Mouse (Mus musculus) cerebellum, adult 9-10 months (tissue): ENCODE measurements at regions not wholly inside any gene's neighbourhood (a gene's known extent, or its start where the extent isn't known, plus 50 kb on each side); places are given as distances from the start of the nearest gene placed in this dataset.
A peak's percentile ranks its signal among the peaks of the same experiment; 100 is the strongest.
"Not testable (repeated sequence)": the region's sequence is repeated elsewhere in the genome, so short reads cannot be mapped to it uniquely, and the experiment has no call there.

Source experiments
- DNase-seq: peaks from one replicate; pipeline ENCODE4 v3.0.0; 2022

DNA sequence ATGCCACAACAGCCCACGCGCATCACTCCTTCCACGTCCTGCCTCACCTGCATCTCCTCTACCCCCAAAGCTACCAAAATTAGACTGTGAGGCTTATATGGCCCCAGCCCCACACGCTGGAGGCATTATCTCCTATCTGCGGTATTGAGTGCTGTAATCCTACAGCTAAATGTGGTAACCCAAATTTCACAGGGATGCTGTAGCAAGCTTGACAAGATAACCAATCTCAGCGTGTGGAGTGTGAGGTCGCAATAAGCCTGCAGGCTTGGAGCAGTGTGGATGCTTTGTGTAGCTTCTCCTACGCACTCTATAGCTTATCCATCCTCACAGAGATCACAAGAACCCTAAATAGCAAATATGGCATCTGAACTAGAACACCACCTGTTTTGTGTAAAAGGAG is 251.2 kb upstream of the Kcnh8 start:
- DNase-seq: no peak

DNA sequence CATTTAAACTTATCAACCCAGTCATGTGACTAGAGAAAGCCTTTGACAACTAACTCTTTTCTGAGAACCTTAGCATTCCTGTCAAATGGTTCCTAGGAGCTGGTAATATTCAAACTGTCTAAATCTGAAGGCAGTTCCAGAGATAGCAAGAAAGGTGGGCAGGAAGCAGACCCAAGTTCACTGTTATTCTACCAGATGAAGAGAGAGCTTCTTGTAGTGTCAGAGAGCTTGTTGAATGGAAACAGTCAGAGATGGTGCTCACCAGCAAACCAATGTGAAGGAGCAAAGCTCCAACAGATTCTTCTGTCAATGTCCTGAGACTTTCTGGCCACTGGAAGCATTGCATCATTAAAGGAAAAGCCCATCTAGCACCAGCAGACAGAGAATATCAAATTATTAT is 251.8 kb upstream of the Kcnh8 start:
- no peak for DNase-seq

DNA sequence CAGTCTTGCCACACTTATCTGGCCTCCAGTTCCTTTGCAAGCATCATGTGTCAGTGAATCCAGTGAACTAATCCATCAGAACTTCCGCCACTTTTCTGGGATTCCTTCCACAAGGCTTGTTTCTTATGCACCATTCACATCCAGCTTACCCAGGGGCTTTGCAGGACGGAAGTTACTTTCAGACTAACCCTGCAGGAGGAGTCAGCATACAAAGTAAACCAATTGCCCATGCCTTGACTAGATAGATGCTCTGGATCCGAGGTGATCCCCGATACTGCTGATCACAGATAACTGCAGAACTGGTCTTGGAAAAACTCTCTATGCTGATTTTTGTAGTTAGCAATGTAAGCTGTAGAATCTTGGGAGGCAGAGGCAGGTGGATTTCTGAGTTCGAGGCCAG is 252.6 kb upstream of the Kcnh8 start:
- DNase-seq: no peak

DNA sequence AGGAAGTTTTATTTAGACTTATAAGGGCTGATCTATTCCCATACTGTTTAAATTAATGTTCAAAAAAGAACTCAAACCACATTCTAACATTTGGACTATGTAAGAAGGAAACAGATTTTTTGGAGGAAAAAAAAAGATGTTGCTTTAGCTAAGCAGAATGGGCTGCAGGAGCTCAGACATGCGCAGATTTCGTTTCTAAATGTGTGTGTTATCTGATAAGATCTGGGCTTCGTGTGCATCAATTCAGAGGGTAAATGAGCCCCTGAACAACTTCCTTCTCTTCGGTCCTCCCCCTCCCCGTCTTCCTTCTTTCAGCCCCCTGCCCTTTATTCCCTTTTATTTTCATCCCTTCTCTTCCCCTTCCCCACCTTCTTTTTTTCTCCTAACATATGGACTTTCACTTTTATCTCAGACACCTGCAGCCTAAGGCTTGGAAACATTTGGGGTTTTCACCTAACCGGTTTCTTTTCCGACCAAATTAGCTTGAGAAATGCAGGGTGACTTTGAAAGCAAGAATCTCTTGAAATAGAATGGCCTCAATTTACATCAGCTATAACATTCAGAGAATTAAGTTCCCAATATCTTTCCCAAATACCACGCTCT is 253.9 kb upstream of the Kcnh8 start:
- no peak for DNase-seq

DNA sequence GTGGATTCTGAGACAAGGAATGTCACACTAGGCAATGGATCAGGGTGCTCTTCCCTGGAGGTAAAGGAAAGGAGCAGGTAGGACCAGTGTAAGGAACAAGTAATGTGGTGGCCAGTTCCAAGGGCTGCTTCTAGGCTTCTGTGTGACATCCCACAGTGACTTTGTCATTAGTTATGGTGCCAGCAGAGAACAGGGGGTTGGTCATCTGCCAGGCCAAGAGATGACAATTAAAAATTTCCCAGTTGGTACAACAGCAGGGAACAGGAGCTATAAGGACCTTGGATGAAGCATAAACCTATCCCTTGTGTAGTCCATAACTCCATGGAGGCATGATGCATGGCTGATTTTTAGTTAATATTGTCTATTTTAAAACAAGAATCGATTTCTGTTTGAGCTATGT is 281.9 kb upstream of the Kcnh8 start:
- DNase-seq: peak; percentile 26

DNA sequence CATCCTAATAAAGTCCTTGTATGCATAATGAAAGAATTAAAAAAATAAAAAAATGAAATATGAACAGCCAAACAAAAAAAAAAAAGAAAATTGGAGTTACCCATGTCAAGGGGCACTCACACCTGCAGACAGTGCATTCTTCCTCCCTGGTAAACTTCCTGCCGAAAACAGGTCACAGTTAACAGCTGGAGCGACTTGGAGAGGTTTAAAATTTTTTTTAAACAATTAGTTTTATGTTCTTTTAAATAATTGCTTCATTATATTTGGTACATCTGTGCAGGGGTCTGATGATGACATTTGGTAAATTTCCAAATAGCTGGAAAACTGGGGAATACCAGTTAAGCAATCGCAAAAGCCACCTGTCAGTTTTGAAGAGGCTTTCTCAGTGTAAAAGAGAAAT is 285.5 kb upstream of the Kcnh8 start:
- no peak for DNase-seq

DNA sequence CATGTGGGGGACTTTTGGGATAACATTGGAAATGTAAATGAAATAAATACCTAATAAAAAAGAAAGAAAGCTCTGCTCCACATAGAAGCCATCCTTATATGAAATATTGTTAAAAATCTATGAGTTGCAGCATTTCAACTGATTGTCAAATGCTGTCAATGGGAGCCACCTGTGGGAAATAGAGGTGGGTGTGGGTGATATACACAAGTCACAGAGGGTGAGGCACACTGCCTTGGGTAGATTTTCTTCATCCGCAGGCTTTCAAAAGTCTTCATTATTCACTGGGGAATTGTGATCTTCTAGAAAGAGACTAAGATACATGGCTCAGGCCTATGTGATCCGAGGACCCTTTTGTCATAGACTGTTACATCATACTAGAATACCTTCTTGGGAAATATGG is 286.6 kb upstream of the Kcnh8 start:
- no peak for DNase-seq

DNA sequence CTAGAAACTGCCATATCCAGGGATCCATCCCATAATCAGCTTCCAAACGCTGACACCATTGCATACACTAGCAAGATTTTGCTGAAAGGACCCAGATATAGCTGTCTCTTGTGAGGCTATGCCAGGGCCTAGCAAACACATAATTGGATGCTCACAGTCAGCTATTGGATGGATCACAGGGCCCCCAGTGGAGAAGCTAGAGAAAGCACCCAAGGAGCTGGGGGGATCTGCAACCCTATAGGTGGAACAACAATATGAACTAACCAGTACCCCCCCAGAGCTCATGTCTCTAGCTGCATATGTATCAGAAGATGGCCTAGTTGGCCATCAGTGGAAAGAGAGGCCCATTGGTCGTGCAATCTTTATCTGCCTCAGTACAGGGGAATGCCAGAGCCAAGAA is 287.1 kb upstream of the Kcnh8 start:
- DNase-seq: not testable (repeated sequence)

DNA sequence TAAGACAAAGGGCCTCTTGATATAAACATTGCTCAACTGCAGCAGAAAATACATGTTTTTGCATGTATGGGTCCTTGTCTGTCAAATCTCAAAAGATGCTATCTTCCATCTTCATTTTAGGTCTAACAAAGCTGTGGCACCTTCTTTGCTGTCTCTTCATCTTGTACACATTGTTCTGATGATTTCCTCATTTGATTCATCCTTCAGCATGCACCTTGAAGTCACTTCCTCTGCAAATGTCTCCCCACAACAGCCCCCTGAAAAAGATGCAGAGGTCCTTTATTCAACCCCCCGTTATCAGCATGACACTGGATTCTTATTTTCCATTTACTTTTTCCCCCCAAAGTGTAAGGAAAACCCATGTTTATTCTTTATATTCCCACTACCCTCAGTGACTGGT is 290.5 kb upstream of the Kcnh8 start:
- DNase-seq: no peak

DNA sequence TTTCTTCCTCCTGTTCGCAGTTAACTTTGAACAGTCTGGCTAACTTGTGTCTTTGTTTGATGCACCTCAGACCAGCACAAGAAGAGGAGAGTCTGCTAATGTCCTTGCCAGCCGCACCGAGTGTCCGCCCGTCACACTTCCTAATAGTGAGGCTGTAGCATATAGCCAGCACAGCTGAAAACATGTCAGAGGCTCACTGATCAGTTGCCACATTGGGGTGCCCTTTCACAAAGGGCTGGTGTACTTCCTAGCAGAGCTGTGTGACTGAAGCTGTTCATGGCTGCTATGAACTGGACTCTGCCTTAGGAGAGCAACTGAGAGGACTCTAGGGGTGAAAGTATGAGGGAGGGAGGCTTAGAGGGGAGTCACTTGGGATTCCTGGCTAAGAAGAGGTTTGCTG is 293.7 kb upstream of the Kcnh8 start:
- DNase-seq: no peak

DNA sequence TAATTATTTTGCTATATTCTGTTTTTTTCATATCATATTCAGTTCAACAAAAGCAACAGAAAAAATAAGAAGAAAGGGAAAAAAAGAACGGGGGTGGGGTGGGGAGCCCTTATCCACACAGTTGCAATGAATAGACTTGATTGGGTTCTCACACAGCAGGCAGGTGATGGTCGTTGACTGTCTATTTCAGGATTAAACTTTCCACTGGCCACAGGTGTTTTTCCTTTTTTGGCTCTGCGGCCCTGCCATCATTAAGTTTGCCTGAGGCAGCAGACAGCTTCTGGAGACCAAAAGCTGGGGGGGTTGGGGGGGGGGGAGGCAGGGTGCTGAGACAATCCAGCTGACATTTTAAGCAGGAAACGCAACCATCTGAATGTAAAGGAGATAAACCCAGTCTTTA is 298.4 kb upstream of the Kcnh8 start:
- no peak for DNase-seq

DNA sequence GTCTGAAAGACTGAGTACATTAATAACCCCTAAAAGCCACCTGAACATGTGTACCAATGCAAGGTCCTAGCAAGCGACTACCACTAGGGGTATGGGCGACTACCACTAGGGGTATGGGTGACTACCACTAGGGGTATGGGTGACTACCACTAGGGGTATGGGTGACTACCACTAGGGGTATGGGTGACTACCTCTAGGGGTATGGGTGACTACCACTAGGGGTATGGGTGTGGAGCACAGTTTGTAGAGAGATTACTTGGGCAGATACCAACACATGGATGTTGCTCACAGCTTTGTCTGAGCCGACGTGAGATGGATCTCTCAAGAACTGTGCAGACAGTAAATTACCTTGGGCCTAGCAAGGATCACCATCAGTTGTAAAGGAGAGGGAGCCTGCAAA is 299.2 kb upstream of the Kcnh8 start:
- no peak for DNase-seq

DNA sequence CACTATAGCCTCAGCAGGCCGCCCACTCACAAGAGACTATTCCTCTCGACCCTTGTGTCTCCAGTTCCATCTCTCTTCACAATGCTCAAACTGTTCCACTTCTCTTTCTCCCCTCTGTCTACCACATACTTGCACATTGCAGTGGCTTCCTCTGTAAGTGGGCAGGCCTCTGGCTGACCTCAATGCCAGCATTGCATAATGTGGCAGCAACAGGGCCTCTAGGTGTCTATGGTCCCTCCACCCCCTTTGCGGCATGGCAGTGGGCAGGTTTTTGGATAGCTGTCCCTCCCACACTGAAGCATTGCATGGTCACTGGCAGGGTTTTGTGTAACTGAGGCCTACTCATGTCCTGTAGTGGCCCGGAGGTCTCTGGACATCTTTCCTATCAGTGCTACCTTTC is 302.7 kb upstream of the Kcnh8 start:
- no peak for DNase-seq

DNA sequence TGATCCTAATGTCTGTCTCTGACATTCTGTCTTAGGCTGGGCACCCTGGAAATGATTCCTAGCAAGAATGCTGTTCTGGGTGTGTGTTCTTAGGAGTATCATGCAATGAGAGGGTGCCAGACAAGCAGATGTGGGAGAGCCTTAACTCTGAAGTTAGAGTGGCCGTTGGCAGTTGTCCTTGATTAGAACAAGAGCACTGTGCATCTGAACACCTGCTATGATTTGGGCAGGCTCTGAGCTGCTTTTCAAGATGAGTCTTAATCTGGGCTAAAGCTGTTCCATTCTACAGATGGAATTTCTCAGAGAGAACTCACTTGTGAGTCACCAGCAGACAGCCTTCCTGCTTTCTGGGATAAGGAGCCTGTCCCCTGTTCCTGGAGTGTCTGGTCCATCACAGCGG is 317.1 kb upstream of the Kcnh8 start:
- no peak for DNase-seq

DNA sequence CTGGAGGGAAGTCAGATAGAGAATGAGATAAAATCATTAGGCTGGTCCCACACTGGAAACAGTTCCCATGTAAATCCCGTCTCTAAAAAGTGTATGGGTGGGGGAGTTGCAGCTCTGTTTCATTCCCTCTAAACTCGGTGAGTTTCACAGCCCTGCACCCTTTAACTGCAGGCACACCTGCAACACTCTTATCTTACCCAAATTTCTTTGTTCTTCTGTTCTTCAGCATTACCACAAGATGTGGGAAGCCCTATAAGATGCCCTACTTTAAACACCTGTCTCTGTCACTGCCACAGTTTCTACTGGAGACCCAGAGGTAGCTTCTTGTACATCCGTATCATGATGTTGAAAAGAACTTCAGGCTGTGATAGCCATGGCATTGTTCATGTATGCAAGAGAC is 320.2 kb upstream of the Kcnh8 start:
- no peak for DNase-seq

DNA sequence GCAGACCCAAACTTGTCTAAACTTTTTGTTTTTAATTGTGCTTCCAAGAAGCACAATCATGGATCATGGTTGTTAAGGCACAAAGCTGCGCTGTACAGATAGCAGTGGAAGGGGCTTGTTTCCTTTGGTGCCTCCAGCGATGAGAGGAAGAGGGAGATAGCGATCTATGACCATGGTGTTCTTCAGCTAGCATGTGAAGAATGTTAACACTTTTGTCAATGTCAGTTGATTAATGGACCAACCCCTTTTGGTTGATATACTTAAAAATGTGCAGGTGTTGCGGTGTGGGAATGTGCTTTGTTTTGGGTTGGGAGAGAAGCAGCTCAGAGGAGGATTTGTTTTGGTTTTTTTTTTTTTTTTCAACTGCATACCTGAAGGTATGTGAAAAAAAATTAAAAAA is 324.0 kb upstream of the Kcnh8 start:
- no peak for DNase-seq

DNA sequence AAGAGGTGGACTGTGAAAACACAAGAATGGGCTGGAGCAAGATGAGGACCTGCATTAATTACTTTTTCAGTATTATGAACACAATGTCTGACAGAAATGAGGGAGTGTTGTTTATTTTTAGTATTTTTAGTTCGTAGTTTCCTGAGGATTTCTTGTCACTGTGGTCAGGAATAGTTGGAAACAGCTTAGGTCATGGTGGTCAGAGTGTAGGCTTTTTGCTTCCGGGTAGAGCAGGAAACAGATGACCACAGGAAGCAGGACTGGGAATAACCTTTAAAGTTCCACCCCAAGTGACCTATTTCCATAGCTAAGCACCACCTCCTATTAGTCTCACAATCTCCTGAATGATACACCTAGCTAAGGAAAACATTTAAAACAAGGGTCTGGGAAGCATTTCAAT is 333.7 kb upstream of the Kcnh8 start:
- DNase-seq: no peak

DNA sequence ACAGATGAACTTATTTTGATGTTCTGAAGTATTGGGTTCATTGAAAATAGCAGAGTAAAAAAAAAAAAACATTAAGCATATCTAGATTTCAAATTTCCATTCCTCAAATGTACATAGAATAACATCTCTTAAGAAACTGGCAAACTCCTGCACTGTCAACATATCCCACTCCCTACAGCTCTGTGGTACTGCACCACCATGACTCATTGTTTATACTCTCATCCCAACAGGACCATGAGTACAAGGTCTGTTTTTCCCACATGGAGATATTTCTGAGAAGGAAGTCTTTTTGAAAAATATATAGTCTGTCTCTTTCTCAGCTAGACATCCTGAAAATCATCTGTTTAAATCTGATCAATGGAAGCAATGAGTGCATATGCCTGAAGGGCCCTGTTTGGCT is 351.2 kb upstream of the Kcnh8 start:
- no peak for DNase-seq

DNA sequence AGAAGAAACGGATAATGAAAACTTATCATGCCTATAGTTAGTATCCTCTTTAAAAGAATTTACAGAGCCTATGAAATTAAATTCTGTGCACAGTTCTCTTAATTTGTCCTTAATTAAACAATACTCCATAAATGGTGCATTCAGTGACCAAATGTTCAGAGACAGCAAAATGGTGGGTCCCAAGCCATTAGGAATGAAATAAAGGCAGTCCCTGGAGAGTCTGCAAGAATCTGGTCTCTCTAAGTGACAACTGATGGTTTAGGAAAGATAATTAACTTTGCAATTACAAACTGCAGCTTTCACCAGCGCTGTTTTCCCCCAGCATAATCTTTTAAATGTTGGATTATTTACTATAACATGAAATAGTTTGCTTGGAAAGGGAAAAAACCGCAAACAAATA is 376.9 kb upstream of the Kcnh8 start:
- DNase-seq: no peak

DNA sequence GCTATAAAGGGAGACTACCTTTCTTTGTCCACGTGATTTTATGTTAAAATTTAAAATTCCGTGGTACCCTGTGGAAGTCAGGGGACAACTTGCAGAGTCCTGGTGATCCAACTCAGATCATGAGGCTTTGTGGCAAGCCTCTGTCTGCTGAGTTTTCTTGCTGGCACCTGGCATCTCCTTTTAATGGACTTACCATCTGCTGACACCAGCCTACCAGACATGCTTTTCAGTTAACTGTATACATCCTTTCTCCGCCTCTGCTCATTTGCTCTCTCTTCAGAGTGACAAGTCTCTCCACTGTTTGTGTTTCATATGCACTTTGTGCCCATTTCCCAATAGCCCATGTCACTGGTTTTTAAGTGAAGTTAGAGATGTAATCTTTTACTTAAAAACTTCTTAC is 382.1 kb upstream of the Kcnh8 start:
- no peak for DNase-seq

DNA sequence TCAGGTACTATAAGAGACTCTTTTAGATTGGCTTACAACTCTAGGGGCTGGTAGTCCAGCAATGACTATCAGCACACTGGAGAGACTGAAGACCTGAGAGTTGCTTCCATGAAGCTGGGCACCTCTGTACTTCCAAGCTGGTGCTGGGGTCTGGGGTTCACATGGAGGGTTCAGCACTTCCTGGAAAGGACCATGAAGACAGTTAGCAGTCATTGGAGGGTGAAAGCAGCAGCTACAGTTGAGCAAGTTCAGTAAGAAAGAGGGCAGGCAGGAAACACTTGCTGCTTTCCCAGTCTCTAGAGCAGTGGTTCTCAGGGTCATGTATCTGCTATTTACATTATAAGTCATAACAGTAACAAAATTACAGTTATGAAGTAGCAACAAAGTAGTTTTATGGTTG is 384.3 kb upstream of the Satb1 start:
- no peak for DNase-seq

DNA sequence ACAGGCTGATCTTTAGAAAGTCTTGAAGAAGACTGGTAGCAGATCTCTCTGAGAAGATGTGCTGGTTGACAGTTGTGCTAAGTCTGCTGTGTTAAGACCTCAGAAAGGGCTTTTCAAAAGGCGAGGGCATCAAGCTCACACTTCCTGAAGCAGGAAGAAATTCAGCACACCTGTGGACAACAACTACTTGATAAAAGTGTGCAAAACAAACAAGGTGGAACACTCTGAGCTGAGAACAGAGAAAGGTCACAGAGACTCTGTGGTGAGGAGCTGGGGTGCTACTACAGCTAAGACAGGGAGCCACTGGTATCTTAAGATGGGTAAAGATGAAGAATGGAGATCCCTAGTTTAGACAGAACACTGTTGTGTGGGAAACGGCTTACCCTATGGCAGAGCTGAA is 379.9 kb upstream of the Satb1 start:
- no peak for DNase-seq

DNA sequence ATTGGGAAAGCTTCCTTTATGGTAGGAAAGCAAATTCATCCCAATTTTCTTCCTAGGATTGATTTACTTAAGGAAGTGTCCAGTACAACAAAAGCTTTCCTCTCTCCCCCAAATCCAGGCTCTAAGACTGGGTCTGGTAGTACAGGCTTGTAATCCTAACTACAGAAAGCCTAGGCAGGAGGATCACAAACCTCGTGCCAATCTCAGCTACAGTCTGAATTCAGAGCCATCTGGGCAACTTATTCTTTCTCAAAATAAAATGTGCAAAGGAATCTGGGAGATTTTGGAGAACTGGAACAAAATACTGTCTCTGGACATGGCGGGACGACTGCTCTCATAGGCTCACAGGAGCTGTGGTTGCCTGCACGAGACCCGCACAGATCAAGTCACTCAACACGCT is 377.4 kb upstream of the Satb1 start:
- DNase-seq: no peak

DNA sequence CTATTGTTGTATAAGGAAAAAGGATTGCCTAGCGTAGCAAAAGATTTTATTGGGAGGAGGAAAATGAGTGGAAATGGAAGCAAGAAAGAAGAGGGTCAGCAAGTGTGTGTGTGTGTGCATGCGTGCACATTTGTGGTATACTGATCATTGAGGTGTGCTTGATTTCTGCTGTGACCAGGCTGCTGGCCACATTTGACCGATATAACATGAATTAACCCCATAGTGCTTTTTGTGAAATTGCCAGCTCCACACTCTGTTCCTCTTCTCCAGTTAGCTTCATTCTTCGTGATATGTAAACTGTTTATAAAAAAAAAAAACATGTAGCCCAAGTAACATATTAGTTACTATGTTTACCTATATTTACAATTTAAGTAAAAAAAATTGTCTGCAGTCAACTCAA is 364.6 kb upstream of the Satb1 start:
- DNase-seq: no peak

DNA sequence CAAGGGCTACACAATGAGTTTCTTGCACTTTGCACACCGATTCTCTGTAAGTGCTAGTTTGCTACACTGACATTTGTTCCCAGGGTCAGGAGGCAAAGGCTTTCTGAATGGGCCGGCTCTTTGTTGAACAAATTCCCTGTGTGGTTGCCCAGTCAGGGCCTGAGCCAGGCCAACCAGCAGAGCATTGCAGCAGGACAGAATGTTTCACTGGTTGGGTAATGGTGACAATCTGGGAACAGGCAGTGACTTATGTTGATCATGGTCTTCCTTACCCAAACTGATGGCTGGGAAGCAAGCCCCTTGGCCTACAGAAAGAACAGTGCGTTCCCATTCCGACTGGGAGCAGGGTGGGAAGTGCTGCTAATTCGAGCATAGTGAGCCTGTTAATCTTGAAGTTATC is 363.7 kb upstream of the Satb1 start:
- peak; percentile 26 for DNase-seq

DNA sequence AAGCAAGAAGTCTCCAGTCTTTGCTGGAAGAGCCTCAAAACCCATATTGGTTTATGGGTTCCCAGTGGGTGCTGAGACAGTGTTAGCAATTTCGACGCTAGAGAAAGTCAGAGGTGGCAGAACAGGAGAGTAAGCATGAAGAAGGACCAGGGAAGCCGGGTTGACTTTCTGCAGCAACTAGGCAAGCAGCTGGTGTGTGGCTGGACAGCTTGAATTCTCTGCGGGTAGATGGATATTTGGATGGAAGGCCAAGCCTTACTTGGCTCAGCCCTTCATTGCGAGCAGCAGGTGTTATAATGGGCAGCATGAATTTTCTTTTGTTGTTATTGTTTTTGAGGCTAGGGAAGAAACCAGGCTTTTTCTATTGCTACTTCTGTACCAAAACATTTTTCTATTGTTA is 362.7 kb upstream of the Satb1 start:
- peak; percentile 79 for DNase-seq
